Mouse (Mus musculus) ovary, postnatal 36 days (tissue): ENCODE results near the gene Cnn1.
"Not testable (repeated sequence)": the region's sequence is repeated elsewhere in the genome, so short reads cannot be mapped to it uniquely, and the experiment has no call there.

Experiments
- DNase-seq: peaks from one replicate; pipeline ENCODE4 v3.0.0; 2022; ENCODE audit warnings: low spot score, mixed read lengths

Cnn1 gene

GRCm38 (mm10) chr9:22075778-22076177, 23.2 kb upstream of the Cnn1 start:
- not testable (repeated sequence) for DNase-seq

GRCm38 (mm10) chr9:22076223-22076622, 22.8 kb upstream of the Cnn1 start:
- DNase-seq, result no peak

GRCm38 (mm10) chr9:22084667-22085021, 14.4 kb upstream of the Cnn1 start:
- no peak for DNase-seq

- DNase-seq, result peak; percentile 87
Measured at GRCm38 (mm10) chr9:22085022-22085834, 13.8 kb upstream of the Cnn1 start, which contains the start of gene Ecsit. Ecsit (minus strand) TSS chr9:22085438.

- no peak for DNase-seq
Measured at GRCm38 (mm10) chr9:22086012-22086411, 13.0 kb upstream of the Cnn1 start.

- no peak for DNase-seq
Measured at GRCm38 (mm10) chr9:22087034-22087618, 11.9 kb upstream of the Cnn1 start.

- no peak for DNase-seq
Measured at GRCm38 (mm10) chr9:22089281-22089680, 9.7 kb upstream of the Cnn1 start.

- no peak for DNase-seq
Measured at GRCm38 (mm10) chr9:22089986-22090385, 9.0 kb upstream of the Cnn1 start.

GRCm38 (mm10) chr9:22092746-22093145, 6.3 kb upstream of the Cnn1 start:
- DNase-seq, result no peak

- DNase-seq, result peak; percentile 84
Measured at GRCm38 (mm10) chr9:22095854-22096307, 3.1 kb upstream of the Cnn1 start.

GRCm38 (mm10) chr9:22099922-22100321, 906 bp downstream of the Cnn1 start:
- DNase-seq, result no peak

GRCm38 (mm10) chr9:22108194-22108593, 9.2 kb downstream of the Cnn1 start:
- DNase-seq, result no peak

GRCm38 (mm10) chr9:22115635-22116034, 16.6 kb downstream of the Cnn1 start:
- DNase-seq, result no peak

GRCm38 (mm10) chr9:22116086-22116485, 17.1 kb downstream of the Cnn1 start:
- no peak for DNase-seq

GRCm38 (mm10) chr9:22116740-22117426, 17.9 kb downstream of the Cnn1 start, which contains the start of gene Elof1:
Elof1 (minus strand) TSS chr9:22117172.
- DNase-seq, result peak; percentile 90

GRCm38 (mm10) chr9:22117754-22118456, 18.9 kb downstream of the Cnn1 start:
- no peak for DNase-seq

- no peak for DNase-seq
Measured at GRCm38 (mm10) chr9:22119543-22119942, 20.5 kb downstream of the Cnn1 start.

- no peak for DNase-seq
Measured at GRCm38 (mm10) chr9:22121545-22121944, 22.5 kb downstream of the Cnn1 start.

GRCm38 (mm10) chr9:22122005-22122404, 23.0 kb downstream of the Cnn1 start:
- no peak for DNase-seq

- DNase-seq, result no peak
Measured at GRCm38 (mm10) chr9:22123069-22123609, 24.1 kb downstream of the Cnn1 start.

GRCm38 (mm10) chr9:22124169-22124568, 25.2 kb downstream of the Cnn1 start:
- no peak for DNase-seq
